Mouse (Mus musculus) myocyte (in vitro differentiated cells): ENCODE measurements around the gene Slfn3. TPM values are rescaled to one million over a fixed set of nuclear protein-coding genes. Genes with fewer than 3 reads are reported as not detected.
"Not testable (repeated sequence)": the region's sequence is repeated elsewhere in the genome, so short reads cannot be mapped to it uniquely, and the experiment has no call there.

Experiments used
- H3K27me3 ChIP-seq: one replicate; pipeline ENCODE4 v1.6.1; 2011; ENCODE audit not compliant: control insufficient read depth, insufficient read depth, insufficient read length
- H3K36me3 ChIP-seq: one replicate; pipeline ENCODE4 v1.6.1; 2011; ENCODE audit not compliant: control insufficient read depth, insufficient read depth
- H3K4me2 ChIP-seq: one replicate; pipeline ENCODE4 v1.6.1; 2011; ENCODE audit warnings: low read depth, control low read depth
- H3K4me3 ChIP-seq: one replicate; pipeline ENCODE4 v1.5.1; 2011; ENCODE audit warnings: mild to moderate bottlenecking, control low read depth, moderate library complexity
- H3K79me2 ChIP-seq: one replicate; pipeline ENCODE4 v1.6.1; 2011; ENCODE audit not compliant: control insufficient read depth, insufficient read depth
- H3ac ChIP-seq: one replicate; pipeline ENCODE4 v1.6.1; 2011; ENCODE audit not compliant: control insufficient read depth, insufficient read length
- CEBPB ChIP-seq: IDR thresholded peaks from 2 replicates; pipeline ENCODE4 v1.6.1; 2011; ENCODE audit warnings: mild to moderate bottlenecking, moderate library complexity; ENCODE audit not compliant: poor library complexity, insufficient read depth, severe bottlenecking
- E2F4 ChIP-seq: IDR thresholded peaks from one replicate; pipeline ENCODE4 v1.6.1; 2011; ENCODE audit warnings: mild to moderate bottlenecking, control low read depth, moderate library complexity; ENCODE audit not compliant: insufficient read depth
- MAX ChIP-seq: IDR thresholded peaks from one replicate; pipeline ENCODE4 v1.6.1; 2011; ENCODE audit warnings: low read depth, mild to moderate bottlenecking, control low read depth
- MYOD1 ChIP-seq, 3 experiments: IDR thresholded peaks; one replicate each; pipeline ENCODE4 v1.6.1; 2011; ENCODE audit warnings: control low read depth in 2 of 3, low read depth in 2 of 3, mild to moderate bottlenecking in 2 of 3, moderate library complexity in 1 of 3; ENCODE audit not compliant: insufficient read length in 2 of 3, control insufficient read depth in 1 of 3
- MYOG ChIP-seq, 3 experiments: IDR thresholded peaks; one replicate each; pipeline ENCODE4 v1.6.1; 2011; ENCODE audit warnings: control low read depth in 2 of 3, low read depth in 2 of 3, mild to moderate bottlenecking in 2 of 3; ENCODE audit not compliant: insufficient read length in 2 of 3, control insufficient read depth in 1 of 3, insufficient read depth in 1 of 3
- POLR2A ChIP-seq: IDR thresholded peaks from one replicate; pipeline ENCODE4 v1.6.1; 2011; ENCODE audit warnings: low read depth, mild to moderate bottlenecking, control low read depth, moderate library complexity; ENCODE audit not compliant: insufficient read length
- POLR2AphosphoS2 ChIP-seq: IDR thresholded peaks from one replicate; pipeline ENCODE4 v1.6.1; 2011; ENCODE audit warnings: low read depth, control low read depth; ENCODE audit not compliant: insufficient read length
- REST ChIP-seq: IDR thresholded peaks from one replicate; pipeline ENCODE4 v1.6.1; 2011; ENCODE audit warnings: mild to moderate bottlenecking, control low read depth, moderate library complexity; ENCODE audit not compliant: insufficient read depth, insufficient read length
- SRF ChIP-seq: IDR thresholded peaks from one replicate; pipeline ENCODE4 v1.6.1; 2011; ENCODE audit warnings: low read depth; ENCODE audit not compliant: control insufficient read depth, insufficient read length
- TCF12 ChIP-seq: IDR thresholded peaks from one replicate; pipeline ENCODE4 v1.6.1; 2011; ENCODE audit warnings: mild to moderate bottlenecking, control low read depth; ENCODE audit not compliant: poor library complexity, insufficient read depth, severe bottlenecking
- TCF3 ChIP-seq: IDR thresholded peaks from one replicate; pipeline ENCODE4 v1.6.1; 2011; ENCODE audit warnings: low read depth, control low read depth; ENCODE audit not compliant: insufficient read length
- USF1 ChIP-seq: IDR thresholded peaks from one replicate; pipeline ENCODE4 v1.6.1; 2011; ENCODE audit warnings: low read depth, mild to moderate bottlenecking, control low read depth, moderate library complexity
- polyA plus RNA-seq: library from polyadenylated mRNA; unstranded; fragments of >200 nt; fragmentation: generic; extraction: Trizol; gene quantifications from one replicate; pipeline ENCODE4 v1.2.1, GENCODE M21; 2012; ENCODE audit warnings: missing spikeins

The Slfn3 gene
- polyA plus RNA-seq, 1 experiment = 1.1 TPM

DNA sequence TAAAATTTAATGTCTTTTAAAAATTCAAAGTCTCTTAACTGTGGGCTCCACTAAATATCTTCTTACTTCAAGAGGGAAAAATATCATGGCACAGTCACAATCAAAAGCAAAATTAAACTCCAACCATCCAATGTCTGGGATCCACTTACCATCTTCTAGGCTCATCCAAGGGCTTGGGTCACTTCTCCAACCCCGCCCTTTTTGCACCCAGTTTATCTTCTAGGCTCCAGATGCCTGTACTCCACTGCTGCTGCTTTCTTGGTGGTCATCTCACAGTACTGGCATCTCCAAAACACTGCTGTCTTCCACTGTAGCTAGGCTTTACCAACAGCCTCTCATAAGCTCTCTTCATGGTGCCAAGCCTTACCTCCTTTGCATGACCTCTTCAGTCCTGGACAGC, 25.0 kb downstream of the Slfn3 start:
- no peaks in the 10 kb centered on the region for H3K36me3 ChIP-seq
- no peaks in the 10 kb centered on the region for H3K27me3 ChIP-seq
- no peak for TF ChIP-seq USF1
- TF ChIP-seq MAX = no peak
- no peak for TF ChIP-seq TCF12
- TF ChIP-seq CEBPB = no peak
- TF ChIP-seq MYOD1 (IDR thresholded peaks at IDR 0.05; ENCODE audit: control insufficient read depth in 1 of 3, insufficient read length in 2 of 3, low read depth in 2 of 3) = no peak
- TF ChIP-seq MYOG (IDR thresholded peaks at IDR 0.05; ENCODE audit: control insufficient read depth in 1 of 3, insufficient read depth in 1 of 3, insufficient read length in 2 of 3, low read depth in 2 of 3) = no peak
- TF ChIP-seq POLR2A = no peak
- TF ChIP-seq SRF = no peak
- TF ChIP-seq POLR2AphosphoS2 = no peak
- TF ChIP-seq E2F4 = no peak
- no peak for TF ChIP-seq REST
- no peak for TF ChIP-seq TCF3
- H3ac ChIP-seq = no peak overlapping the region
- no peak overlapping the region for H3K4me3 ChIP-seq
- H3K79me2 ChIP-seq = no peaks in the 10 kb centered on the region
- no peak overlapping the region for H3K4me2 ChIP-seq

GRCm38 (mm10) chr11:83221328-83221877, 30.3 kb downstream of the Slfn3 start:
- Histone ChIP-seq H3K27me3 (no peaks in the 10 kb centered on the region), H3K4me2 (no peak overlapping the region), H3K79me2 (peaks cover 14% of the 10 kb centered on the region), H3K4me3 (no peak overlapping the region), H3K36me3 (no peaks in the 10 kb centered on the region), H3ac (no peak overlapping the region)
- TF ChIP-seq TCF3 (no peak), POLR2A (no peak), REST (no peak), E2F4 (no peak), MYOD1 (IDR thresholded peaks at IDR 0.05; ENCODE audit: control insufficient read depth in 1 of 3, insufficient read length in 2 of 3, low read depth in 2 of 3) (no peak), CEBPB (peak; percentile 74)

DNA sequence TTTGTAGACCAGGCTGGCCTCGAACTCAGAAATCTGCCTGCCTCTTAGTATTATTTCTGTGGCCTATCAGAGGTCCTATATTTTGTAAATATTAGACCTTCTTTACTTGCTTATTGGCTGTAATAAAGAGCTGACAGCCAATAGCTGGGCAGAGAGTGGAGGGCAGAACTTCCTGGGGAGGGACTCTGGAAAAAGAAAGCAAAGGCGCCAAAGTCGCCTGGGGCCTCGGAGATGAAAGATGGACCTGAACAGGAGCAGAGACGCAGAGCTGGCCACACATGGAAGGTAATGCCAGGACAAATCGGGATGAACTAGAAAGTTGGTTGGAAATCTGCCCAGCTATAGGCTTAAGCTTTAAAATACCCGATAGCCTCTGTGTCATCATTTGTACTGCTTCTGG, 32.2 kb downstream of the Slfn3 start:
- H3K4me2 ChIP-seq = peak overlapping the region; percentile 37
- H3ac ChIP-seq = no peak overlapping the region
- TF ChIP-seq E2F4 = peak; percentile 25
- no peak for TF ChIP-seq SRF
- no peak for TF ChIP-seq CEBPB
- TF ChIP-seq REST = no peak
- no peak for TF ChIP-seq MYOD1 (IDR thresholded peaks at IDR 0.05; ENCODE audit: control insufficient read depth in 1 of 3, insufficient read length in 2 of 3, low read depth in 2 of 3)
- no peaks in the 10 kb centered on the region for H3K36me3 ChIP-seq
- H3K27me3 ChIP-seq = no peaks in the 10 kb centered on the region
- peak overlapping the region; percentile 48 for H3K4me3 ChIP-seq
- peaks cover 25% of the 10 kb centered on the region for H3K79me2 ChIP-seq

DNA sequence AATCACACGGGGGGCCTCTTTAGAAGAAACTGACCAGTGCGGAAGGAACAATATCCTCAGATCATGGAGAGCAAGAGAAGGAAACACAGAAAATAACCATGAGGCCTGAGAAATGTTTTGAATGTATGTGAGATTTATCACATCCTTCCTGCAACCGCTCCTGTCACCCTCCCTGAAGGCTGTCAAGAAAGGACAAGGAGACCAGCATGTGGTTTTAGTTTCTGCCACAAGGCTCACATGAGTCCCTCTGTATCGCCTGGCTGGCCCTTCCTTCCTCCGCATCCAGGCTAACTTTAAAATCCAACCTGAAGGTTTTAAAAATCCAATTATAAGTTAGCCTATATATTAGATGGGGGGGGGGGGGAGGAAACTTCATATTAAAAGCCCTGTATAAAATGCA, 32.7 kb downstream of the Slfn3 start:
- peaks cover 25% of the 10 kb centered on the region for H3K79me2 ChIP-seq
- H3K4me2 ChIP-seq = peak overlapping the region; percentile 37
- H3K27me3 ChIP-seq, H3ac ChIP-seq, H3K36me3 ChIP-seq: not testable (repeated sequence)
- H3K4me3 ChIP-seq = peak overlapping the region; percentile 48

- H3K79me2 ChIP-seq = peaks cover 25% of the 10 kb centered on the region
- no peaks in the 10 kb centered on the region for H3K36me3 ChIP-seq
- no peak overlapping the region for H3K4me2 ChIP-seq
- TF ChIP-seq MAX (no peak), MYOD1 (IDR thresholded peaks at IDR 0.05; ENCODE audit: control insufficient read depth in 1 of 3, insufficient read length in 2 of 3, low read depth in 2 of 3) (no peak), REST (no peak), SRF (no peak), USF1 (no peak), E2F4 (no peak), TCF3 (no peak), POLR2AphosphoS2 (no peak), POLR2A (no peak), MYOG (IDR thresholded peaks at IDR 0.05; ENCODE audit: control insufficient read depth in 1 of 3, insufficient read depth in 1 of 3, insufficient read length in 2 of 3, low read depth in 2 of 3) (no peak), TCF12 (no peak), CEBPB (no peak)
- peak overlapping the region; percentile 48 for H3K4me3 ChIP-seq
- H3K27me3 ChIP-seq = no peaks in the 10 kb centered on the region
- H3ac ChIP-seq = no peak overlapping the region
These were observed 33.1 kb downstream of the Slfn3 start for GRCm38 (mm10) chr11:83224217-83224616.
